In genomic region chr12:5771399-5771978, GRCm38 (mm10) we compare ENCODE assay signal across 26 mouse cellular contexts.
A peak's percentile ranks its signal among the peaks of the same experiment; 100 is the strongest.
DNase-seq lines count a peak whose midpoint lies in the region; ATAC-seq and TF ChIP-seq lines count a peak whose summit lies in the region.
"Had no signal": no experiment of that assay in that cellular context is flagged by ENCODE, and none has a peak within 500 bp of the region (broad histone marks: within the 10 kb centered on the region; RNA-seq: fewer than 3 reads in every experiment).

No protein-coding gene starts in this region.

- 76% methylated on average over 5 of the region's 5 CpGs for WGBS in midbrain, embryonic 13.5 days
- 62% methylated on average over 5 of the region's 5 CpGs for WGBS in midbrain, postnatal 0 days
- WGBS in stomach, embryonic 16.5 days = 46% methylated on average over 5 of the region's 5 CpGs

- peak; percentile 64 for DNase-seq in heart, adult 11 months
- no peak for DNase-seq in heart, adult 8-10 months (ENCODE audit: low spot score)
- no peak for DNase-seq in midbrain, postnatal 0 days (ENCODE audit: low spot score)
- DNase-seq in right cerebral cortex, adult 2 months (ENCODE audit: low spot score in 2 of 2) = no peak
- no peak for DNase-seq in heart, adult 9 months (ENCODE audit: low spot score in 2 of 2)
- DNase-seq: adrenal gland, postnatal 10 days; adrenal gland, postnatal 36 days; cerebellum, adult 11 months; cerebellum, adult 2 months; cerebellum, adult 9-11 months; cerebellum, postnatal 25 days; forebrain, postnatal 0 days; gastrocnemius, adult 2 months; gastrocnemius, postnatal 14 days; heart, adult 18-20 months had no signal

- no peak overlapping the region for H3K4me2 ChIP-seq in midbrain, embryonic 13.5 days (replicated peaks)
- no peak overlapping the region for H3K4me2 ChIP-seq in midbrain, postnatal 0 days (ENCODE audit: low read depth, low read length, poor library complexity, severe bottlenecking)
- no peak overlapping the region for H3K4me2 ChIP-seq in stomach, embryonic 16.5 days (ENCODE audit: low read depth, low read length)
- H3K4me2 ChIP-seq: embryonic facial prominence, embryonic 12.5 days; embryonic facial prominence, embryonic 15.5 days; heart, embryonic 11.5 days; hindbrain, embryonic 12.5 days; hindbrain, embryonic 15.5 days had no signal

- no peak for TF ChIP-seq CTCF in midbrain, postnatal 0 days (IDR thresholded peaks at IDR 0.05)

- 0 out of 2 replicates have a peak overlapping the region, but pooled peaks have one; percentile 6 for H3K27ac ChIP-seq in midbrain, embryonic 13.5 days
- H3K27ac ChIP-seq in midbrain, postnatal 0 days (ENCODE audit: low read depth, low read length) = no peak overlapping the region
- no peak overlapping the region for H3K27ac ChIP-seq in stomach, embryonic 16.5 days (ENCODE audit: low read length)
- H3K27ac ChIP-seq: embryonic facial prominence, embryonic 12.5 days; embryonic facial prominence, embryonic 15.5 days; gastrocnemius, adult 2 months; hindbrain, embryonic 12.5 days; hindbrain, embryonic 15.5 days had no signal

- H3K4me1 ChIP-seq in midbrain, embryonic 13.5 days (replicated peaks) = no peaks in the 10 kb centered on the region
- no peaks in the 10 kb centered on the region for H3K4me1 ChIP-seq in midbrain, postnatal 0 days (ENCODE audit: insufficient read depth, low read length)
- H3K4me1 ChIP-seq in stomach, embryonic 16.5 days (ENCODE audit: control insufficient read depth, insufficient read depth, low read length) = no peaks in the 10 kb centered on the region
- H3K4me1 ChIP-seq: embryonic facial prominence, embryonic 12.5 days; hindbrain, embryonic 12.5 days; hindbrain, embryonic 15.5 days had no signal

- H3K36me3 ChIP-seq in midbrain, embryonic 13.5 days = no peaks in the 10 kb centered on the region
- H3K36me3 ChIP-seq in midbrain, postnatal 0 days (ENCODE audit: insufficient read depth, low read length) = no peaks in the 10 kb centered on the region
- no peaks in the 10 kb centered on the region for H3K36me3 ChIP-seq in stomach, embryonic 16.5 days (ENCODE audit: control insufficient read depth, insufficient read depth, low read length)
- H3K36me3 ChIP-seq: embryonic facial prominence, embryonic 12.5 days; embryonic facial prominence, embryonic 15.5 days; G1E; hindbrain, embryonic 12.5 days; hindbrain, embryonic 15.5 days had no signal

- peak; percentile 68; the same call in 1 of the 2 replicates for ATAC-seq in midbrain, embryonic 13.5 days
- no peak for ATAC-seq in midbrain, postnatal 0 days (ENCODE audit: low FRiP score)
- ATAC-seq in stomach, embryonic 16.5 days (ENCODE audit: insufficient read depth, low FRiP score) = 0 out of 2 replicates have a peak, but pooled peaks have one; percentile 37
- ATAC-seq: forebrain, embryonic 14.5 days; forebrain, postnatal 0 days had no signal

- H3K9me3 ChIP-seq in midbrain, embryonic 13.5 days = no peaks in the 10 kb centered on the region
- no peaks in the 10 kb centered on the region for H3K9me3 ChIP-seq in midbrain, postnatal 0 days (ENCODE audit: low read length)
- H3K9me3 ChIP-seq in stomach, embryonic 16.5 days (replicated peaks; ENCODE audit: control insufficient read depth, low read length) = no peaks in the 10 kb centered on the region
- H3K9me3 ChIP-seq: embryonic facial prominence, embryonic 12.5 days; embryonic facial prominence, embryonic 15.5 days; hindbrain, embryonic 12.5 days; hindbrain, embryonic 15.5 days had no signal

- no peaks in the 10 kb centered on the region for H3K27me3 ChIP-seq in midbrain, embryonic 13.5 days
- H3K27me3 ChIP-seq in midbrain, postnatal 0 days (ENCODE audit: insufficient read depth, low read length) = no peaks in the 10 kb centered on the region
- H3K27me3 ChIP-seq in stomach, embryonic 16.5 days (ENCODE audit: control insufficient read depth, insufficient read depth, low read length) = no peaks in the 10 kb centered on the region
- H3K27me3 ChIP-seq: CH12.LX; embryonic facial prominence, embryonic 12.5 days; embryonic facial prominence, embryonic 15.5 days; hindbrain, embryonic 12.5 days; hindbrain, embryonic 15.5 days; Patski had no signal

- H3K9ac ChIP-seq in midbrain, embryonic 13.5 days (replicated peaks) = no peak overlapping the region
- no peak overlapping the region for H3K9ac ChIP-seq in midbrain, postnatal 0 days (replicated peaks; ENCODE audit: low read length, poor library complexity, severe bottlenecking)
- H3K9ac ChIP-seq in stomach, embryonic 16.5 days (ENCODE audit: low read length) = no peak overlapping the region
- H3K9ac ChIP-seq: embryonic facial prominence, embryonic 12.5 days; embryonic facial prominence, embryonic 15.5 days; forebrain, postnatal 0 days; hindbrain, embryonic 12.5 days; hindbrain, embryonic 15.5 days had no signal

- no peak overlapping the region for H3K4me3 ChIP-seq in midbrain, embryonic 13.5 days (replicated peaks)
- no peak overlapping the region for H3K4me3 ChIP-seq in midbrain, postnatal 0 days (ENCODE audit: low read depth, low read length)
- no peak overlapping the region for H3K4me3 ChIP-seq in stomach, embryonic 16.5 days (replicated peaks; ENCODE audit: low read length)
- H3K4me3 ChIP-seq: embryonic facial prominence, embryonic 12.5 days; embryonic facial prominence, embryonic 15.5 days; gastrocnemius, adult 2 months; hindbrain, embryonic 12.5 days; hindbrain, embryonic 15.5 days had no signal
